Mouse (Mus musculus) neural tube, embryonic 13.5 days (tissue): ENCODE data around the gene Dlg1. TPM values are rescaled to one million over a fixed set of nuclear protein-coding genes. Genes with fewer than 3 reads are reported as not detected.

ENCODE experiments used
- ATAC-seq: fragments of 200-750 bp; cut with Nextera tagmentation; 2 replicates; pipeline ENCODE4 v1.8.0; 2017; ENCODE audit warnings: low read depth, mild to moderate bottlenecking, moderate TSS enrichment, moderate library complexity
- H3K27ac ChIP-seq: fragments of 300-500 bp; sonication (generic); replicated peaks from 2 replicates; pipeline ENCODE4 v1.5.1; 2015; ENCODE audit warnings: moderate library complexity, mild to moderate bottlenecking, inconsistent platforms
- H3K27me3 ChIP-seq: fragments of 300-500 bp; sonication (generic); 2 replicates; pipeline ENCODE4 v1.6.1; 2015; ENCODE audit warnings: mild to moderate bottlenecking, inconsistent platforms
- H3K36me3 ChIP-seq: fragments of 300-500 bp; sonication (generic); 2 replicates; pipeline ENCODE4 v1.6.1; 2015; ENCODE audit warnings: mild to moderate bottlenecking, inconsistent platforms
- H3K4me1 ChIP-seq: fragments of 300-500 bp; sonication (generic); replicated peaks from 2 replicates; pipeline ENCODE4 v1.6.1; 2015; ENCODE audit warnings: inconsistent platforms
- H3K4me2 ChIP-seq: fragments of 300-500 bp; sonication (generic); 2 replicates; pipeline ENCODE4 v1.6.1; 2015; ENCODE audit warnings: inconsistent platforms, mild to moderate bottlenecking, moderate library complexity
- H3K4me3 ChIP-seq: fragments of 300-500 bp; sonication (generic); 2 replicates; pipeline ENCODE4 v1.5.1; 2015; ENCODE audit warnings: mild to moderate bottlenecking, inconsistent platforms
- H3K9ac ChIP-seq: fragments of 300-500 bp; sonication (generic); 2 replicates; pipeline ENCODE4 v1.6.1; 2015; ENCODE audit warnings: moderate library complexity, mild to moderate bottlenecking, inconsistent platforms
- H3K9me3 ChIP-seq: fragments of 300-500 bp; sonication (generic); 2 replicates; pipeline ENCODE4 v1.6.1; 2016; ENCODE audit warnings: inconsistent platforms
- WGBS: fragments of 180-500 bp; shearing (Covaris S2); methylation state at CpG from one replicate; pipeline ENCODE4 v1.1.7; 2015; 5-methylcytosine and 5-hydroxymethylcytosine counted together
- polyA plus RNA-seq: library from polyadenylated mRNA; unstranded; fragments of >200 nt; fragmentation: Nextera tagmentation; extraction: Ambion mirVana; gene quantifications from 2 replicates; pipeline ENCODE4 v1.2.1, GENCODE M21; 2015

The Dlg1 gene
- polyA plus RNA-seq, 1 experiment from 2014 or later = 13.7 TPM

- Histone ChIP-seq H3K4me1 (peaks cover 4% of the 10 kb centered on the region; the same call in 1 of the 2 replicates), H3K4me3 (no peak overlapping the region), H3K9ac (no peak overlapping the region), H3K27me3 (no peaks in the 10 kb centered on the region), H3K27ac (no peak overlapping the region), H3K4me2 (no peak overlapping the region), H3K36me3 (no peaks in the 10 kb centered on the region), H3K9me3 (0 out of 2 replicates have a peak, but pooled peaks cover 2% of the 10 kb centered on the region)
- 94% methylated on average over 4 of the region's 4 CpGs for WGBS
- no peak for ATAC-seq
These were observed 28.9 kb upstream of the Dlg1 start for GRCm38 (mm10) chr16:31634371-31634770.

DNA sequence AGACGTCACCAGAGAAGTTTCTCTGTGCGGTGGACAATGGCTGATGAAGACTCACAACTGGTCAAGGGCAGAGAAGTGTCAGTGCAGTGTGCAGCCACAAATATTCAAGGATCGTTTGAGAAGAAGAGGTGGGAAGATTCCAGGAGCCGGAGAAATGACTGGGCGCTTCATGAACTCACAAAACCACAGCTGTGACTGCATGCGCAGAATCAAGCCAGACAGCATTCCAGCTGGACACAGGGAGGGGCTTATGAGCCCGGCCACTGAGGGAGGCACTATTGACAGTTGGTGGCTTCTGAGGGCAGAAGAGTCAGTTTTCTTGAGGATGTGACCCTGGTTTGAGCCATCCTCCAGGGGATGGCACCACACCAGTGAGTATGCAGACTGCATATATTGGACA, 24.9 kb upstream of the Dlg1 start:
- H3K4me3 ChIP-seq = no peak overlapping the region
- peaks cover 11% of the 10 kb centered on the region for H3K4me1 ChIP-seq
- no peaks in the 10 kb centered on the region for H3K36me3 ChIP-seq
- no peaks in the 10 kb centered on the region for H3K27me3 ChIP-seq
- 0 out of 2 replicates have a peak, but pooled peaks cover 2% of the 10 kb centered on the region for H3K9me3 ChIP-seq
- no peak for ATAC-seq
- H3K27ac ChIP-seq = no peak overlapping the region
- no peak overlapping the region for H3K9ac ChIP-seq
- 55% methylated on average over 7 of the region's 7 CpGs for WGBS
- no peak overlapping the region for H3K4me2 ChIP-seq

DNA sequence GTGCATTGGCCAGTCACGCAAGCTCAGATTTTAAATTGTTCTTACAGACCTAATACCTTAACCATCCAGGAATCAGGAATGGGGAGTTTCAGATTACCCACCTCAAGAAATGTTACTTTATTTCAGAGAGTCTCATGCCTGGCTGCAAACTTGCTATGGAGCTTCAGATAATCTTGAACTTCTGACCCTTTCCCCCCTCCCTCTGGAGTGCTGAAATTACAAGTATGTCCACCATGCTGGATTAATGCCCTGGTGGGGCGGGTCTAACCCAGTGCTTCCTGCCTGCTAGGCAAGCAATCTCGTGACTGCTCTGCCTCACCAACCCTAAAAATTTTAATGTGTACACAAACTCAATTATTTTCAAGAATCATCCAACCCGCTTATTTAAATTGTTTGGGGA, 23.3 kb upstream of the Dlg1 start:
- no peak overlapping the region for H3K4me2 ChIP-seq
- H3K4me3 ChIP-seq = no peak overlapping the region
- H3K27me3 ChIP-seq = no peaks in the 10 kb centered on the region
- H3K27ac ChIP-seq = no peak overlapping the region
- no peak overlapping the region for H3K9ac ChIP-seq
- 73% methylated on average over 4 of the region's 4 CpGs for WGBS
- H3K36me3 ChIP-seq = no peaks in the 10 kb centered on the region
- 0 out of 2 replicates have a peak, but pooled peaks cover under 1% of the 10 kb centered on the region for H3K9me3 ChIP-seq
- peaks cover 11% of the 10 kb centered on the region for H3K4me1 ChIP-seq
- ATAC-seq = no peak

- ATAC-seq = no peak
- H3K4me3 ChIP-seq = no peak overlapping the region
- H3K36me3 ChIP-seq = no peaks in the 10 kb centered on the region
- H3K27me3 ChIP-seq = no peaks in the 10 kb centered on the region
- peaks cover 11% of the 10 kb centered on the region for H3K4me1 ChIP-seq
- 73% methylated on average over 4 of the region's 4 CpGs for WGBS
- H3K27ac ChIP-seq = no peak overlapping the region
- no peaks in the 10 kb centered on the region for H3K9me3 ChIP-seq
- H3K4me2 ChIP-seq = no peak overlapping the region
- H3K9ac ChIP-seq = no peak overlapping the region
These were observed 21.5 kb upstream of the Dlg1 start for GRCm38 (mm10) chr16:31641776-31642175.

GRCm38 (mm10) chr16:31647221-31647620, 16.0 kb upstream of the Dlg1 start:
- no peak for ATAC-seq
- Histone ChIP-seq H3K9ac (no peak overlapping the region), H3K27ac (no peak overlapping the region), H3K36me3 (no peaks in the 10 kb centered on the region), H3K4me1 (peaks cover 16% of the 10 kb centered on the region), H3K4me3 (no peak overlapping the region), H3K4me2 (no peak overlapping the region), H3K27me3 (no peaks in the 10 kb centered on the region), H3K9me3 (no peaks in the 10 kb centered on the region)
- WGBS = 80% methylated on average over 7 of the region's 7 CpGs

DNA sequence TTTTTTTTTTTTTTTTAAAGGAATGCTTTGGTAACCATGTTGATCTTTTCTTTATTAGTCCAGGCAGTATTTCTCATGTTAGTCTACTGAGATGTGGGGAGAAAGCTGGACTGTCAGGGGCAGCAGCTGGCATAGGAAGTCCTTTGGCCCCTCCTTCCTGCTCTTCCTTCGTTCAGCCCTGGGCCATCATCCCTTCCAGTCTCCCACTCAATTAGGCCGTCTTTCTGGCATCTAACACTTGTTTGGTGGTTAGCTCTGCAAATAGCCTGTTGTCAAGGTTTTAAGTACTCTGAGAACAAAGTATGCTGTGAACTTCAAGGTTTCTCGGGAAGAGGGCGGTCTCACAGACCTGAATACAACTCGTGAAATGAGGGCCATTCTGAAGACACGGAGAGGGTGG, 12.5 kb upstream of the Dlg1 start:
- H3K27ac ChIP-seq = peak overlapping the region; percentile 74; the same call in 1 of the 2 replicates
- no peak overlapping the region for H3K4me2 ChIP-seq
- H3K27me3 ChIP-seq = no peaks in the 10 kb centered on the region
- 0 out of 2 replicates have a peak, but pooled peaks have one; percentile 21 for ATAC-seq
- no peak overlapping the region for H3K4me3 ChIP-seq
- 9% methylated on average over 6 of the region's 6 CpGs for WGBS
- H3K36me3 ChIP-seq = no peaks in the 10 kb centered on the region
- peaks cover 24% of the 10 kb centered on the region for H3K4me1 ChIP-seq
- no peak overlapping the region for H3K9ac ChIP-seq
- no peaks in the 10 kb centered on the region for H3K9me3 ChIP-seq

DNA sequence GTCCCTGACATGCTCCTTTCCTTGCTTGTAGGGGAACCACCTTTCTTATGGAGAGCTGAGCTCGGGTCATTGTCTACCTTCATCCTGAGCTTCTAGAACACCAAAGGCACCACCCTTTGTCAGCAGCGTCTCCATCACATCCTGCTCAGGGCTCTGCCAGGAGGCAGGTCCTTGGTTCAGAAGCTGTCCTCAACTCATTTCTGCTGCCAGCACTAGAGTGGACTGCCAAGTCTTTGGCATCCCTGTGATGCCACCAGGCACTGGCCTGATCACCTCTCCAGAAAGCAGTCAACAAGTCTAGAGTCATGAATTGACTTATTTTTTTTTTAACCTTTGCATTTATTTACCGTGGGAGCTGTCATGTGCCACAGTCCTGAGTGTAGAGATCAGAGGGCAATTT, 11.7 kb upstream of the Dlg1 start:
- WGBS = 79% methylated on average over 3 of the region's 3 CpGs
- no peaks in the 10 kb centered on the region for H3K9me3 ChIP-seq
- H3K9ac ChIP-seq = no peak overlapping the region
- H3K27ac ChIP-seq = peak overlapping the region; percentile 74; the same call in 1 of the 2 replicates
- ATAC-seq = no peak
- no peak overlapping the region for H3K4me3 ChIP-seq
- no peak overlapping the region for H3K4me2 ChIP-seq
- H3K36me3 ChIP-seq = no peaks in the 10 kb centered on the region
- H3K27me3 ChIP-seq = no peaks in the 10 kb centered on the region
- peaks cover 24% of the 10 kb centered on the region for H3K4me1 ChIP-seq

DNA sequence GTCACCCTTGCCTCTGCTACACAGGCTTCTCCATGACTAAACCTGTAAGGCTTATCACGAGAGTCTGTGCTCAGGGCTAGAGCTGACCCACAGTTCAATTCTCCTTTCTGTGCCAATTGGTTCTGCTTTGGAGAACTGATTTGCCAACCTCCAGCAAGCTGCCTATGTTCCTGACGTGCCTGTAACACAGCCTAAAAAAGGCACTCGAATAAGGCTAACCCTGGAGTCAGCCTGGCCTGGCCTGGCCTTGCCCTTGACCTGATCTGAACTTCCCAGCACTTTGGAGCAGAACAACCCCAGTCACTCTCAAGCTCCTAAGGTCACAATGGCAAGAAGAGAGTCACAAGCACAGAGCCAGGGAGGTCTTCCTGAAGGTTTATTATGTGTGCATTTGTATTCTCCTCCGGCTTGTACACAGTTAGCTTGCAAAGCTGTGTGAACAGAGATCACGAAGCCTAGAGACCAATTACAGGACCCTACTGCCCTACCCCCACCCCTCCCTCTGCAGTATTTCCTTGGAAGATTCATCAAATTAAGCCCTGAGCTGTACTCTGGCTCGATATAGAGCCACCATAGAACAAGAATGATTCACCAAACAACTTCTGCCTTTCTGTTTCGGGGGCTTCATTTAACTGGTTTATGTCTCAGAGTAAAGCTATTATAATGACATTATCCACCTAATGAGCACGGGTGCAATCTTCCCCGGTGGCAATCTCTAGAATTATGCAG, 11.0 kb upstream of the Dlg1 start:
- peak; percentile 63; the same call in 1 of the 2 replicates for ATAC-seq
- Histone ChIP-seq H3K4me1 (peaks cover 24% of the 10 kb centered on the region), H3K4me3 (no peak overlapping the region), H3K4me2 (peak overlapping the region; percentile 3; the same call in 1 of the 2 replicates), H3K9ac (no peak overlapping the region), H3K27me3 (no peaks in the 10 kb centered on the region), H3K27ac (peak overlapping the region; percentile 74), H3K36me3 (no peaks in the 10 kb centered on the region), H3K9me3 (no peaks in the 10 kb centered on the region)
- WGBS = 30% methylated on average over 9 of the region's 9 CpGs

GRCm38 (mm10) chr16:31653616-31654015, 9.6 kb upstream of the Dlg1 start:
- Histone ChIP-seq H3K27me3 (no peaks in the 10 kb centered on the region), H3K36me3 (no peaks in the 10 kb centered on the region), H3K9me3 (no peaks in the 10 kb centered on the region), H3K4me2 (no peak overlapping the region), H3K4me1 (peaks cover 24% of the 10 kb centered on the region), H3K9ac (no peak overlapping the region), H3K27ac (no peak overlapping the region; the same call in 1 of the 2 replicates), H3K4me3 (no peak overlapping the region)
- no peak for ATAC-seq
- WGBS = 68% methylated on average over 5 of the region's 5 CpGs

- Histone ChIP-seq H3K9ac (no peak overlapping the region), H3K9me3 (no peaks in the 10 kb centered on the region), H3K4me2 (no peak overlapping the region), H3K27ac (no peak overlapping the region; the same call in 1 of the 2 replicates), H3K4me3 (no peak overlapping the region), H3K27me3 (no peaks in the 10 kb centered on the region), H3K36me3 (no peaks in the 10 kb centered on the region), H3K4me1 (peaks cover 24% of the 10 kb centered on the region)
- ATAC-seq = no peak
- WGBS = 77% methylated on average over 7 of the region's 7 CpGs
These were observed 9.2 kb upstream of the Dlg1 start for GRCm38 (mm10) chr16:31654021-31654420.

DNA sequence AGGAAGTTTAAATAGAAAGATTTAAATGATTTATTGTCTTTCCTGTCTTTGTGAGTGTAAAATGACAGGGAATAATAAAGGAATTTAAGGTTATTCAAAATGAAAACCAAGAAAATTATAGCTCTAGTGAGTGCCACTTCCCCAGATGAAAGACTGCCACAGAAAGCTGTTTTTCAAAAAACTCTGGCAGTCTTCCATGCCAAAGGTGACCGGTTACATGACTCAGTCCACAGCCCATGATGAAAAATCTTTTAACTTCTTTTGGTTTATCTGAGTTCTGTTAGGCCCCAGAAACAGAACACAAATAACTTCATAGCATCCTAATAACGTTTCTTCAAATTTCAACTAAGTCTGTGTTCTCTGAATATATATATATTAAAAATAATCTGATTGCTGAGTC, 7.7 kb upstream of the Dlg1 start:
- Histone ChIP-seq H3K4me3 (no peak overlapping the region), H3K9me3 (no peaks in the 10 kb centered on the region), H3K27ac (no peak overlapping the region), H3K9ac (no peak overlapping the region), H3K36me3 (no peaks in the 10 kb centered on the region), H3K27me3 (no peaks in the 10 kb centered on the region), H3K4me1 (peaks cover 24% of the 10 kb centered on the region), H3K4me2 (no peak overlapping the region)
- ATAC-seq = no peak
- WGBS = 85% methylated on average over 2 of the region's 2 CpGs

DNA sequence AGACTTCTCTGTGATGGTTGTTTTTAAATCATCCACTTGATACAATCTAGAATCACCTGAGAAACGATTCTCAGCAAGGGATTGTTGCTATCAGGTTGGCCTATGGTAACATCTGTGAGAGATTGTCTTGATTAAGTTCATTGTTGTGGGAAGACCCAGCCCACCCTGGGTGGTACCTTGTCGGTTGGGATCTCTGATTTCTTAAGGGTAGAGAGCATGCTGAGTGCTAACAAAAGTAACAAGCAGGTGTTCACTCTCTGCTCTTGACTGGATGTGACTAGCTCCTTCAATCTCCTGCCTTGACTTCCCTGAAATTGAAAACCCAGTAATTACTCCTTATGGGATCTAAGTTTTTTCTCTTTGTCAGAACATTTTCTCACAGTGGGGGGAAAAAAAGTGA, 5.7 kb upstream of the Dlg1 start:
- no peaks in the 10 kb centered on the region for H3K36me3 ChIP-seq
- H3K4me3 ChIP-seq = no peak overlapping the region
- H3K27me3 ChIP-seq = 0 out of 2 replicates have a peak, but pooled peaks cover 10% of the 10 kb centered on the region
- H3K27ac ChIP-seq = no peak overlapping the region
- H3K9me3 ChIP-seq = no peaks in the 10 kb centered on the region
- no peak overlapping the region for H3K9ac ChIP-seq
- H3K4me1 ChIP-seq = peaks cover 6% of the 10 kb centered on the region
- no peak for ATAC-seq
- no peak overlapping the region for H3K4me2 ChIP-seq
- WGBS = 34% methylated on average over 2 of the region's 2 CpGs
